Mouse (Mus musculus) induced T-regulatory cell, adult 2 months (primary cell): ENCODE measurements around the gene Dusp13.

ENCODE experiments used
- DNase-seq: peaks from one replicate; pipeline ENCODE4 v3.0.0-alpha.2; 2012; ENCODE audit warnings: low read depth

Dusp13 gene

DNA sequence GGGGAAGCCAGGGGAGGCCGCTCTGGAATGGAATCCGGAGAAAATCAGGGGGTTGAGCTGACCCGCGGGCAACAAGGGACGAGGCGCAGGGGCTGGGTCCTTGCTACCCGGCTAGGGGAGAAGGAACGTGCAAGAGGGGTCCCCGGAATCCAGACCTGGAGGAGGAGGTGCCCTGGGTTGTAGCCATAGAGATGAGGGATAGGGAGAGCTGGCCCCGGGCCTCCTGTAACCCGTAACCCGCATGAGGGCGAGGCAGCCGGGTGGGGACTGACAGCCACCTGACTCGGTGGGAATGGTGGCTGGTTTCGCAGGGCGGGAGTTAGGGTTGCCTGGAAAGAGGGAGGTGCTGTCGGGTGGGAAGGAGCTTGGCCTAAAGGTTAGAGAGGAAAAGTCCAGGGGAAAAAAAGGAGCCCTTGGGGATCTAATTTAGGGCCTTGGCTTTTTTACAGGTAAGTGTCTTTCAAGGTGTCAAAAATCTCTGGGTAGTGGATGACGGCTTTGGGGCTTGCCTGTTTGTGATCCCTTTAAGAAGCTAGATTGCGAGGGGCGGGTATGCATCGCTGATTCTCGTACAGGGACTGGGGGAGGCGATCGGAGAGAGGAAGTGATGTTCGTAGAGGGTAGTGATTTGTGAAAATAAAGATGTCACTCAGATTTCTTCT lies at the start of gene Dusp13:
Gene Dusp13, minus strand, starts transcription at position 301 of the 662 bp plus-strand sequence.
- peak; percentile 89 for DNase-seq

DNA sequence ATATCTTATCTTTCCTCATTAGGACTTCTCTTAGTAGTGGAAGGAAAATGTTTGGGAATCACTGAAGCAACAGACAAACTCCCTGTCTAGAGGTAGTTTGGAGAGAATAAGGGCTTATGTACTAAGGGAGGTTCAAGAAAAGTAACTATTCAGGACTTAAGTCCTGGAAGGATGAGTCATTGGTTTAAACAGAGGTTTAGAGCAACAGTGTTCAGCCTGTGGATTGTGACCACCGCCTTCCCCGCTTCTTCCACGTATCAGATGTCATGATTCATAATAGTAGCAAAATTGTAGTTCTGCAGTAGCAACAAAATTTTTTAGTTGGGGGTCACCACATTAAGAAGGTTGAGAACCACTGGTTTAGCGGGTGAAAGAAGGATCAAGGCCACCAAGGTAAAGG lies 49.7 kb upstream of the Dusp13 start:
- DNase-seq: no peak

DNA sequence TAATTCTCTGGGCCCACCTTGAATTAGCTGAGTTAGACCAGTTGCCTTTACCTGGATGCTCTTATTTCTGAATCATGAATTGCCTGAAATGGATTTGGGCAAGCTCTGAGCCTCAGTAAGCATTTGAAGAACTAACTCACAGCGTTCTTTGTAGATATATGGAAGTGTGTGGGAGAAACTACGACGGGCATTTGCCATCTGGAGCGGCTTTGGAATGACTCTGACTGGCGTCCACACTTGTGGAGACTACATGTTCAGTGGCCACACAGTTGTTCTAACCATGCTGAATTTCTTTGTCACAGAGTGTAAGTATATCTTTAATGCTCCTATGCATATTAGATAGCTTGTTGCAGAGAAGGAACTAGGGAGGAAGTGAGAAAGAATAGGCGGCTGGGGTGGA lies 41.3 kb upstream of the Dusp13 start:
- no peak for DNase-seq

DNA sequence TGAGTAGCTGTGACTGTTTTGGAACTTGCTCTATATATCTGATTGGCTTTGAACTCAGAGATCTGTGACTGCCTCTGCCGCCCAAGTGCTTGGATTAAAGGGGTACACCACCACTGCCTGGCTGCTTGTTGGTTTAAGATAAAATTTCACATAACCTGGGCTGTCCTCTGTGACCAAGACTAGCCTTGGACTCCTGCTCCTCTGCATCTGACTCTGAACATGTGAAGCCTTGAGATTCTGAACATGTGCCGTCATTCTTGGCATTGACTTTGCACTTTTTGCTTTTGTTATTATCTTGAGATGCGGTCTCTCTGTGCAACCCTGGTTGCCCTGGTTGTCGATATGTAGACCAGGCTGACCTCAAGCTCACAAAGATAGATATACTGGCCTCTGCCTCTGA lies 40.7 kb upstream of the Dusp13 start:
- no peak for DNase-seq

DNA sequence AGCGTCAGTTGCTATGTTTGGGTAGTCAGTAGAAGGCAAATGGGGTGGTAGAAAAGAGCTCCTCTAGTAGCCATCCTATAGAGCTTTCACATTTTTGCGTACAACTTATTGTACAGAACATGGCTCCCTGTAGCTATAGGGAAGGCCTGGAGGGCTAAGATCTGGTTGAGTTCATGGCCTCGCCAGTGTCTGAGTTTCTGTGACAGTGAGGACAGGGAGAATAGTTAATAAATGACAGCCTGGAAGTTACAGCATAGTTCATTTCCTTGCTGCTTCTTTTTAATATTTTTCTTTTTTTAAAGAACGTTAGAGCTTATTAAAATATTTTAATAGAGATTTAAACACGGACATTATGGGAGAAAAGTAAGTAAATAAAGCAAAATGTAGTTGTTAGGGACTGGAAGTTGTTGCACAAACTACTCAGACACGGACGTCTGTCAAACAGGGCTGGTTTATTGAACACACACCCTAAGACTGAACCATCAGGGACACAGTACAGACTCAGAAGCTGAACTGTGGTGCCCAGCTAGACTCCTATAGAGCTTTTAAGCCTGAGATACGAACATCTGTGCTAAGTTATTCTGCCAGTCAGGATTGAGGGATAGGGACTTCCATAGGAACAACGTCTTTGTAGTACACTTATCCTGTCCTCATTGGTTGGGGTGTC lies 39.7 kb upstream of the Dusp13 start:
- no peak for DNase-seq

DNA sequence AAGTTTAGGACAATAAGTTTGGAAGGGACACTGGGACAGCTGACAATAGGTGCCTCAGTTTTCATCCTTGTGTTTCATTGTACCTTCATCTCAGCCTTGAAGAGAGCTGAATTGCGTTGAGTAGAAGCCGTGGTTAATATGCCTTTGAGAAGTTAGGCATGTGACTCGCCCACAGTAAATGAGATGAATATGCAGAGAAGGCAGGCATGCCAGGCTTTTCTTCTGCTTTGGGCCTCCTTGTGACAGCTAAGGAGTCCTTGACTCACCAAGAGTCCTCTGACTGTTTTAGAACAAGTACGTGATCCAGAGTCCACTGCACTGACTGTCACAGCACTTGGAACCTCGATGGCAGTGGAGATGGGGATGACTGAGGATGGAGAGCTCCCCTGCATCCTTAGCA lies 37.1 kb upstream of the Dusp13 start:
- no peak for DNase-seq

DNA sequence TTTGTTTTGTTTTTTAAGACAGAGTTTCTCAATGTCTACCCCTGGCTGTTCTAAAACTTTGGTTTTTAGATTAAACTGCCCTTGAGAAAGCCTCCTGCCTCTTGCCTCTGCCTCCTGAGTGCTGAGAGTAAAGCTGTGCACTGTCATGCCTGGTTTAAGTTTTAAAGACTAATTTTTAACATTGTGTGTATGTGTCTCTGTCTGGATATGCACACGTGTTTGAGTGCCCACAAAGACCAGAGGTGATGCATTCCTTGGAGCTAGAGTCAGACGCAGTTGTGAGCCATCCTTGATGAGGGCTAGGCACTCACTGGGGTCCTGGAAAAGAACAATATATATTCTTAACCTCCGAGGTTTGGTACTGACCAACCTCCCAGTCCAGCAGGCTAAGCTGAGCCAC lies 36.4 kb upstream of the Dusp13 start:
- DNase-seq: no peak

DNA sequence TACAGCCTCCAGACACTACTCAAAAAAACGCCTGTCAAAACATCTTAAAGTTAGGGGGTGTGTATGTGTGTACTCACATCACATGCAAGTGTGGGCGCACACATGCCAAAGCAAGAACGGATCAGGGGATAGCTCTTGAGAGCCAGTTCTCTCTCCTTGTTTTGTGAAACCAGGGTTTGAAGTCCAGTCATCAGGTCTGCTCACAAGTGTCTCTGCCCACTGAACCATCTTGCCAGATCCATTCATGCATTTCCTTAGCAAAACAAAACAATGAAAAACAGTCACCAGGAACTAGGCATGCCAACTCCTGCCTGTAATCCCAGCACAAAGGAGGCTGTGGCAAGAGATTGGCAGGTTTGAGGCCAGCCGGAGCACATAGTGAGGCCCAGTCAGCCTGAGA lies 35.5 kb upstream of the Dusp13 start:
- DNase-seq: no peak

DNA sequence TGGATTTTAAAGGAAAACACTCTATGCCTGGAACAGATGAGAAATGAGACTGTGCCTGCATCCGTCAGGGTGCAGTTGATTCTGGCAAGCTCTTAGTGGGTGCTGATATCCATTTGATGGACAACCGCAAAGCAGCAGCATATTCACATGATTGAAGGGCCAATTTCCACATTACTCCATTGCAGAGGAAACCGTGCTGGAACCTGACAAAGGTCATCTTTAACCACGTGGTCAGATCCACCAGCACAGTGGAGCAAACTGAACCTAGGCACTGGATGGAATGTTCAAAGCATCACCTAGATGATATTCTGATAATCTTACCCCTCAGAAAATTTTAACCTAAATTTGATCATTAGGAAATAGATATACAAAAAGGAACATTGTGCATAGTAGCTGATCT lies 25.2 kb upstream of the Dusp13 start:
- no peak for DNase-seq

DNA sequence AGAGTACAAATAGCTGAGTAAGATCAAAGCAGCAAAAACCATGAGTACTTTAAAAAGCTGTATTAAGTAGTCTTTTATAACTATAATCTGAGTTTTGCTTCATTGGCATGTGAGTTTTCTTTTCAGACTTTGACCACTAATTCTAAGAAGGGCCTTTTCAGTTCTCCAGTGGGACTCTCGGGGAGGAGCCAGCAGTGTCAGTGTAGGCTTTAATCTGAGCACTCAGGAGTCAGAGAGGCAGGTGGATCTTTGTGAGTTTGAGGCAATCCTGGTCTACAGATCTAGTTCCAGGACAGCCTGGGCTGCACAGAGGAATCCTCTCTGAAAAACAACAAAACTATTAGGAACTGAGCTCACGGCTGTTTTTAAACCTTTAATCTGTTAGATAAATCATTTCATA lies 23.0 kb upstream of the Dusp13 start:
- no peak for DNase-seq

DNA sequence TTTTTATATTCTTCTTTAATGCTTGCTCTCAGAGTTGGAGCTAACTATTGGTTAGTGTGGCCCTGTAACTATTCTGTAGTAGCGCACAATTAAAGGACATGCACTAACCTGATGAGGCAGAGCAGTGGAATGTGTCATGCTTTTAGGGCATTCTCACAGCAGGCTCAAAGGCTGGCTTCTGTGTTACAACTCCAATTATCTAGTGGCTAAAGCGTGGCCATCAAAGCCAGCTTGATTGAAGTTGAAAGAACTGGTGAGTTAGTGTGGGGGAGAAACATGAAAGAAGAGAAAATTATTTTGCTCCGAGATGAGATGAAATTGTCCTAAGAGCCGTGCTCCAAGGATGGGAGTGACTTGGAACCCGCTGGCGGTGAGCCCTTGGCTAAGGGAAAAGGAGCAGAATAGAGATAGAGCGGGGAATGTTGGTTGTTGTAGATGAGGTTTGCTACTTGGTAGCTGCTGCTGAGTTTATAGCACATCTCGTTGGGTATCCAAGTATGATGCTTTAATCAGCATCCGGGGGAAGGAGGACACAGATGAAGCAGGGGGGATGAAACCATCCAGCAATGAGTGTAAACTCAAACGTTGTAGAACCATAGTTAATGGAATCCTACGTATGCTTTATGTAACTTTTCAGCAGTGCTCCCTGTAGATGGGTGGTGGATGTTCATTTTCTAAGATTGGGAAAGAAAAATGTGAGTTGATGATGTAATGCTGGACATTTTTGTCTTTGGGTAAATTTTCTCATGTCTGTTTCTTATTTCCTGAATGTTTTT lies 21.7 kb upstream of the Dusp13 start:
- DNase-seq: no peak

DNA sequence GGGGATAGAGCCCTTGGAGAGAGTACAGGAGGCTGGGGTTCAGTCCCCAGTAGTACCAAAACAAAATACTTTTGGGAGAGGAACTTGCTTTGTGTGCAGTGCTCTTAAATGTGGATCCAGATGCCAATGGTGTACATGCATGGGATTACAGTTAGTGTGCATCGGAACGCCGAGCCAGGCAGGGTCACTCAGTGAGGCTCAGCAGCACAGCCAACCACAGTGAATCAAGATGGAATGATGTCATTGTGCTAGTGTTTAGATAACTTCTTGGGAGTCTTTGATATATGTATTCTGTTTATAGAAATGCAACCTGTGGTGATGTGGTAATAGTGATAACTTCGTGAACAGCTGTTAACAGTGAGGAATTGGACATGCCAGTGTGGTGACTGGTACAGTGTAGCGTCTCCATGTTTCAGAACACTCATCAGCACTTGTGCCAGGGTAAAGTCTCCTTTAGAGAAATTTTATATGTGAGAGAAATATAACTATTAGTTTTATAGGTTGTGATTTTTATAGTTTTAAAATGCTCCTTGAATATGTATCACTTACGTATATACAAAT lies 15.5 kb upstream of the Dusp13 start:
- DNase-seq: no peak

DNA sequence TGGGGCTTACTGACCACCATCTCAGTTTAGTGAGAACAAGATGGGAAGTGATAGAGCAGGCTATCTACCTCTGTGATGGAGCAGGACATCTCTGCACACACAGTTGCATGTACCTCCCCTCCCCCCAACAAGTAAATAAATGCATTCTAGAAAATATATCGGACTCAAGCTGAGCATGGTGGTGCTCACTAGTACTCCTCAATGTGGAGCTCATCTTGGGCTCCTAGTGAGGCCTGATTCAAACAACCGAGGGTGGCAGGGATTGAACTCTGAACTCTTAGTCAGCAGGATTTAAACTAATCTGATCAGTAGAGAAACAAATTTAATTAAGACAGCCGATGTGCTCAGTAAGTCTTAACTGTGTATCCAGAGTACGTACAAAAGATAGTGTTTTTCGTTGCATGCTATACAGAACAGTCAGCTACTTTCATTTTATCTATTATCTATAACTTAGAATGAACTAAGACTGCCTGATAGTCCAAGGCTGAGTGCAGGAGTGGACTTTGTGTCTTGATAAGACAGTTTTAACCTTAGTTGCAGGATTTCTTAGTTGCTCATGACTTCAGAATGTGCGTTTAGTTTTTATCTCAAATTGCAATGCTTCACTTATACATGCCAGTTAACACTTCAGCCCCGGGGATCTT lies 14.9 kb upstream of the Dusp13 start:
- no peak for DNase-seq

DNA sequence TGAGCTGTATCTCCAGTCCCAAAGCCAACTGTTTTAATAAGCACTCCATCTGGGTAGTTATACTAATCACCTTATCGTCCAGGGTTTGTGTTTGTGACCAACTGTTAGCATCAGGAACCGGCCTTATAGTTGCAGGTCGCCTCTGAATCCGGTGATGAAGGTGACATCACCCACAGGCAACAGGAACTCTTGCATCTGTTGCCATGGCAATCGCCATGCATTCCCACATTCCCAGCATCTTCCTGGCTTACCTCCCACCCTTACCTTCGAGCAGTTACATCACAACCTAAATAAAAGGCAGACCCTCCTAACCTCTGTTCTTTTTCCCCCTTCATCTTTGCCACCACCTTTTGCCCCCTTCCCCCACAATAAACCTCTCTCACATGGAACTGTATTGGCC lies 13.7 kb upstream of the Dusp13 start:
- no peak for DNase-seq

DNA sequence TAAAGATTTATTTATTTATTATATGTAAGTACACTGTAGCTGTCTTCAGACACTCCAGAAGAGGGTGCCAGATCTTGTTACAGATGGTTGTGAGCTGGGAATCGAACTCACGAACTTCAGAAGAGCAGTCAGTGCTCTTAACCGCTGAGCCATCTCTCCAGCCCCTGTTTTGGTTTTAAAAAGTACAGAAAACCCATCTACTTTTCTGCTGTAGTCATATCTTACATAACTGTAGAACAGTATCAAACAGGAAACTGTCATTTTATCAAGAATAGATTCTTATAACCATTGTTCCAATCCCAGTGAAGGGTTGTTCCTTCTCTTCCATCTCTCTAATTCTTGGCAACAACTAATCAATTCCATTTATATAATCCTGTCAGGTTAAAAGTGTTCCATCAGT lies 12.8 kb upstream of the Dusp13 start:
- DNase-seq: no peak

DNA sequence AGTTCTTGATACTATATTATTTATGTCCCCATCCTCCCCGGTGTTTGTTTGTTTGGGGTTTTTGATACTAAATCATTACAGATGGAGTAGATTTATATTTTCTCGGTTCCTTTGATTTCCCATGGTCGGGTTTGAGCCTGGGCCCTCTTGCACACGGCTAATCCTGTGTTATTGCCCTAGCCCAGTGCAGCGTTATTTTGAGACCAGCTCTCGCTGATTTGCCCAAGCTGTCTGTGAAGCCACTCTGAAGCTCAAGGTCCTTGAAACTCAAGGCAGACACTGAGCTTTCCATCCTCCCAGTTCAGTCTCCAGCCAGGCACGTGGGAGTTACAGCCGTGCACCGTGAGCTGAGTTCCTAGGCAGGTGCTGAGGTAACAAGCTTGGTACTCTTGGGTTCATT lies 10.6 kb upstream of the Dusp13 start:
- DNase-seq: no peak

DNA sequence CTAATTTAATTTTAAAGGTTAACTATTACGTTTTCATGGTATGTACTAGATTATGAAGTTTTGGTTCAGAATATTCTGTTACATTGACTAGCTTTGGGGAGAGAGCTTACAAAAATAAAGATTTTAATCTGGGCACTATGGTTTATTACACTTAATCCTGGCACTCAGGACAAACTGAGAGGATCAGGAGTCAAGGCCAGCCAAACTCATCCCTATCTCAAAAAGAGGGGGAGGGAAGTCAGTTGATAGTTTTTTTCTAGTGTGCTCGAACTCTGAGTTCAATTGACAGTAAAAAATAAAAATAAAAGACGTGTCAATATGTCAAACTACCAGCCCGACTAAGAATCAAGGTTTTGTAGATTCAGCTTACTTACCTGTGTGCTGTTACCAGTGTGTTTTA lies 2.4 kb upstream of the Dusp13 start:
- DNase-seq: no peak

DNA sequence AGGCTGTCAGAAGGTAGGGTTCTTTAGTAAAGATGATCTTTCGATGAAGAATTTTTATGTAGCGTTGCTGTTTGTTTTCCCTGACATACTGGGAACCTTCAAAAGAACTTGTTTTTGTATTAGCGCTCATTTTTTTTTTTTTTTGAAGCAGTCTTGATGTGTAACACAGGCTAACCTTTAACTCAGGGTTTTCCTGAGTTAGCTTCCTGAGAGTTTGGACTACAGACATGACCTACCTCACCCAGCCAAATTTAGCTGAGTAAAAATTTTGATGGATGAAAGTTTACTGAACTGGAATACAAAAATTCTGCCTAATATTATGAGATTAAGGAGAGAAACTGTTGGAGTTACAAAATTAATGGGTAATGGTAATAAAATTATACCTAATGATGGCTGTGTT lies 1.4 kb upstream of the Dusp13 start:
- no peak for DNase-seq

DNA sequence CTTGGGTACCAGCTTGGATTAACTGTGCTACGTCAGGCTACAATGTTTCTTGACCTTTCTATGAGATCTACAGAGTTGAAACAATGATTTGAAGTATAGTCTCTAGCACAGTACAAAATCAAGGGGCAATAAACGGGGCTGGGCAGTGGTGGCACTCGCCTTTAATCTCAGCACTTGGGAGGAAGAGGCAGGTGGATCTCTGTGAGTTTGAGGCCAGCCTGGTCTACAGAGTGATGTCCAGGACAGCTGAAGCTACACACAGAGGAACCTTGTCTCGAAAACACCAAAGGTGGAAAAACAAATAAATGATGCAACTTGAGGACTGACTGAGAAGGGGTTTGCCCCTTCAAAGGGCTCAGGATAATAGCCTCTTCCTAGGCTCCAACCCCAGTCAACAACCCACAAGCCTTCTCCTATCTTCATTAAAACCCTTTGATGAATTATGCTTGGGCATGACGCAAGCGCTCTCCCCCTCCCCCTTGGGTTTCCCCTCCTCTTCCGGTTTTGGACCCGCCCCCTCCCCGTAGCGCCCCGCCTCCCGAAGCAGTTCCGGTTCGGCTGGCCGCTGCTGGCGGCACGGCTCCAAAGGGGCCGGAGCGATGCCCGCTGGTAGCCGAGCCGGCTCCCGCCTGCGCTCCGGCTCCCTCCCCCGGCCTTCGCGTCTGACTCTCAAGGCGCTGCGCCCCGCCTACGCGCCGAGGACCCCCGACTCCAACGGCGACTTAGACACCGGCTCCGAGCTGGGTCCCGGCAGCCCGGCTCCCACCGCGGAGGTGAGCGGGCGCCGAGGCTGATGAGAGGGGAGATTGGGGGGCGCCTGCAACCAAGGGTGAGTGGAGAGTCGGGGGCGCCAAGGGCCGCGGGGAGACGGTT lies 737 bp downstream of the Dusp13 start, which contains the start of gene Samd8:
Gene Samd8, plus strand, starts transcription at position 524 of the 873 bp plus-strand sequence.
- peak; percentile 93 for DNase-seq

DNA sequence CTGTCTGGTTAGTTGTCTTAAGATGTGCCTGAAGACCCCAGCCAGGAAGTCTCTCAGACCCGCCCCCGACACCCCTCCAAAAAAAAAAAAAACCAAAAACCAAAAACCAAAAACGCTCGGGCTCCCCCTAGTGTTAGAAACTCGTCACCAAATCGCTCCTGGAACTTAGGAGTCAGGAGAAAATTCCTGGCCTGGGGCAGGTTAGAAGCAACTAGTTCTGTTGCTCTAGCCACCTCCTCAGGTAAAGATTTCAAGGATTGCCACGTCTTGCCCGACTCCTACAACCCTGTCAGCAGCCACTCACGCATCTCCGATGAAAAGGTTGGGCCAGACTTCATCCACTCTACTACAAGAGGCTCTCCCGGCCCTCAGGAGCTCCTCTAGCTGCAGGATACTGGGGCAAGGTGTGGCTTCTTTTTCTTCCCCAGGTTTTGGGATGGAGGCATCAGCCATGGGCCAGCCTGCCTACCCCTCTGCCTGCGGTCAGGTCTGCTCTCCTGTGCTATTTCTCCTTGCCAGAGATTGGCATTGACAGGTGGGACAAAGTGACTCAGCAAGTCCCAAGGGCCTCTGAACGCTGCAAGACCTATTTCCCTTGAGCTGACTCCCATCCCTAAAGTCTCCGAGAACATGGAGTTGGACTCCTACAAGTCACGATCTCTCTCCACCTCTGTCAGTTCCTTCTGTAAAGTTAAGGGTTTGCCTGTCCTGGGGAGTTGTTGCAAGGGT lies 2.7 kb downstream of the Dusp13 start:
- peak; percentile 78 for DNase-seq
